ENCODE assay signal across 8 mouse cellular contexts in genomic region chr7:16932704-16933577, GRCm38 (mm10). TPM values are rescaled to one million over a fixed set of nuclear protein-coding genes. Genes with fewer than 3 reads are reported as not detected.
DNase-seq lines count a peak whose midpoint lies in the region; ATAC-seq and TF ChIP-seq lines count a peak whose summit lies in the region.

No protein-coding gene starts in this region.

- H3K36me3 ChIP-seq in intestine, postnatal 0 days (ENCODE audit: control insufficient read depth, insufficient read depth) = no peaks in the 10 kb centered on the region
- no peaks in the 10 kb centered on the region for H3K36me3 ChIP-seq in intestine, embryonic 15.5 days
- no peaks in the 10 kb centered on the region for H3K36me3 ChIP-seq in limb, embryonic 15.5 days

- H3K9ac ChIP-seq in intestine, postnatal 0 days (ENCODE audit: low read depth, low read length) = no peak overlapping the region
- H3K9ac ChIP-seq in intestine, embryonic 15.5 days = no peak overlapping the region
- no peak overlapping the region for H3K9ac ChIP-seq in limb, embryonic 15.5 days

- ATAC-seq in intestine, postnatal 0 days = no peak
- ATAC-seq in intestine, embryonic 15.5 days = no peak
- peak; percentile 27 for ATAC-seq in CD4-positive, CD25-positive, alpha-beta regulatory T cell, adult 4 months
- peak; percentile 40 for ATAC-seq in granulocyte monocyte progenitor cell, adult 5-6 weeks (replicated peaks; ENCODE audit: poor library complexity, severe bottlenecking)
- 0 out of 2 replicates have a peak, but pooled peaks have one; percentile 42 for ATAC-seq in limb, embryonic 15.5 days (ENCODE audit: insufficient number of reproducible peaks, low FRiP score, low TSS enrichment, low read depth)

- WGBS in intestine, postnatal 0 days = 44% methylated on average over 14 of the region's 14 CpGs
- 36% methylated on average over 14 of the region's 14 CpGs for WGBS in intestine, embryonic 15.5 days
- WGBS in limb, embryonic 15.5 days = 49% methylated on average over 14 of the region's 14 CpGs

- H3K27ac ChIP-seq in intestine, postnatal 0 days (ENCODE audit: low read depth, low read length) = no peak overlapping the region
- H3K27ac ChIP-seq in intestine, embryonic 15.5 days = no peak overlapping the region
- no peak overlapping the region for H3K27ac ChIP-seq in limb, embryonic 15.5 days

- H3K9me3 ChIP-seq in intestine, postnatal 0 days (ENCODE audit: control insufficient read depth) = no peaks in the 10 kb centered on the region
- no peaks in the 10 kb centered on the region for H3K9me3 ChIP-seq in intestine, embryonic 15.5 days
- H3K9me3 ChIP-seq in limb, embryonic 15.5 days = no peaks in the 10 kb centered on the region

- TF ChIP-seq POLR2A in brain, embryonic 14.5 days (IDR thresholded peaks at IDR 0.05; ENCODE audit: borderline replicate concordance, extremely low read depth, insufficient read depth, insufficient read length, poor library complexity, severe bottlenecking) = no peak

- H3K4me3 ChIP-seq in intestine, postnatal 0 days (ENCODE audit: low read depth, low read length) = no peak overlapping the region
- no peak overlapping the region for H3K4me3 ChIP-seq in intestine, embryonic 15.5 days (replicated peaks)
- H3K4me3 ChIP-seq in limb, embryonic 15.5 days = no peak overlapping the region

- TF ChIP-seq CTCF in intestine, postnatal 0 days (IDR thresholded peaks at IDR 0.05; ENCODE audit: low read depth) = peak; percentile 83
- peak; percentile 74; the same call in 1 of the 2 replicates for TF ChIP-seq CTCF in brain, embryonic 14.5 days (IDR thresholded peaks at IDR 0.05; ENCODE audit: borderline replicate concordance, extremely low read depth, insufficient read depth, insufficient read length)

- no peaks in the 10 kb centered on the region for H3K27me3 ChIP-seq in intestine, postnatal 0 days (replicated peaks; ENCODE audit: control insufficient read depth, insufficient read depth, low read length)
- no peaks in the 10 kb centered on the region for H3K27me3 ChIP-seq in intestine, embryonic 15.5 days (replicated peaks)
- H3K27me3 ChIP-seq in limb, embryonic 15.5 days = no peaks in the 10 kb centered on the region

- no peak overlapping the region for H3K4me2 ChIP-seq in intestine, postnatal 0 days (replicated peaks; ENCODE audit: low read depth)
- no peak overlapping the region for H3K4me2 ChIP-seq in intestine, embryonic 15.5 days (replicated peaks)
- H3K4me2 ChIP-seq in limb, embryonic 15.5 days = no peak overlapping the region

- peak; percentile 92 for DNase-seq in brain, embryonic 14.5 days (ENCODE audit: low read depth)
- peak; percentile 77 for DNase-seq in retina, embryonic 14.5 days (ENCODE audit: low spot score)
- no peak for DNase-seq in spleen, postnatal 14 days (ENCODE audit: low spot score in 2 of 2)

- H3K4me1 ChIP-seq in intestine, postnatal 0 days (replicated peaks; ENCODE audit: control insufficient read depth, insufficient read depth, low read length) = no peaks in the 10 kb centered on the region
- H3K4me1 ChIP-seq in intestine, embryonic 15.5 days (replicated peaks) = no peaks in the 10 kb centered on the region
- 0 out of 2 replicates have a peak, but pooled peaks cover 2% of the 10 kb centered on the region for H3K4me1 ChIP-seq in limb, embryonic 15.5 days

RNA-seq across cellular contexts. Expression of gene Calm3, which starts 9.0 kb away (rescaled TPM):
- polyA plus RNA-seq in intestine, postnatal 0 days (2015; fragmentation: Nextera tagmentation; extraction: Ambion mirVana) = 236 and 241 TPM in 2 replicates
- polyA plus RNA-seq in intestine, embryonic 15.5 days (2015; fragmentation: Nextera tagmentation; extraction: Ambion mirVana) = 137 and 140 TPM in 2 replicates
- polyA plus RNA-seq in CD4-positive, CD25-positive, alpha-beta regulatory T cell, adult 4 months (2017; shearing (Covaris generic)) = 100 to 1,000 TPM in 1 of 2 experiments, 10 to 100 TPM in 1; 48.5 to 103 TPM
- 580 and 837 TPM in 2 replicates for polyA plus RNA-seq in brain, embryonic 14.5 days (2012; rRNA removed)
- total RNA-seq in granulocyte monocyte progenitor cell, adult 5-6 weeks (2014; fragmentation: Nextera tagmentation) = 188 and 246 TPM in 2 replicates
- total RNA-seq in granulocyte monocyte progenitor cell, adult 5-6 weeks (2017) = 463 and 465 TPM in 2 replicates
- polyA plus RNA-seq in limb, embryonic 15.5 days (2015; fragmentation: Nextera tagmentation; extraction: Ambion mirVana) = 85.8 and 99.4 TPM in 2 replicates

RNA-seq across cellular contexts. Expression of gene Pnmal2, which starts 11.5 kb away (rescaled TPM):
- polyA plus RNA-seq in intestine, postnatal 0 days (2015; fragmentation: Nextera tagmentation; extraction: Ambion mirVana) = 3.3 and 3.6 TPM in 2 replicates
- polyA plus RNA-seq in intestine, embryonic 15.5 days (2015; fragmentation: Nextera tagmentation; extraction: Ambion mirVana) = 8.1 and 8.3 TPM in 2 replicates
- polyA plus RNA-seq in CD4-positive, CD25-positive, alpha-beta regulatory T cell, adult 4 months (2017; shearing (Covaris generic)) = not detected
- polyA plus RNA-seq in brain, embryonic 14.5 days (2012; rRNA removed) = 44.9 and 96.9 TPM in 2 replicates
- not detected in 2 replicates for total RNA-seq in granulocyte monocyte progenitor cell, adult 5-6 weeks (2014; fragmentation: Nextera tagmentation)
- 0.04 TPM in 1 of 2 replicates, not detected in the other for total RNA-seq in granulocyte monocyte progenitor cell, adult 5-6 weeks (2017)
- polyA plus RNA-seq in limb, embryonic 15.5 days (2015; fragmentation: Nextera tagmentation; extraction: Ambion mirVana) = 20.2 and 31.1 TPM in 2 replicates

RNA-seq across cellular contexts. Expression of gene Pnmal1, which starts 26.5 kb away (rescaled TPM):
- polyA plus RNA-seq in intestine, postnatal 0 days (2015; fragmentation: Nextera tagmentation; extraction: Ambion mirVana) = 2.0 and 2.2 TPM in 2 replicates
- polyA plus RNA-seq in intestine, embryonic 15.5 days (2015; fragmentation: Nextera tagmentation; extraction: Ambion mirVana) = 3.0 and 3.1 TPM in 2 replicates
- polyA plus RNA-seq in CD4-positive, CD25-positive, alpha-beta regulatory T cell, adult 4 months (2017; shearing (Covaris generic)) = not detected
- 28.0 and 34.5 TPM in 2 replicates for polyA plus RNA-seq in brain, embryonic 14.5 days (2012; rRNA removed)
- not detected in 2 replicates for total RNA-seq in granulocyte monocyte progenitor cell, adult 5-6 weeks (2014; fragmentation: Nextera tagmentation)
- total RNA-seq in granulocyte monocyte progenitor cell, adult 5-6 weeks (2017) = not detected in 2 replicates
- 0.33 and 0.50 TPM in 2 replicates for polyA plus RNA-seq in limb, embryonic 15.5 days (2015; fragmentation: Nextera tagmentation; extraction: Ambion mirVana)

RNA-seq across cellular contexts. Expression of gene Ptgir, which starts 26.7 kb away (rescaled TPM):
- polyA plus RNA-seq in intestine, postnatal 0 days (2015; fragmentation: Nextera tagmentation; extraction: Ambion mirVana) = 1.7 and 1.8 TPM in 2 replicates
- 2.8 and 3.0 TPM in 2 replicates for polyA plus RNA-seq in intestine, embryonic 15.5 days (2015; fragmentation: Nextera tagmentation; extraction: Ambion mirVana)
- 10 to 100 TPM in 1 of 2 experiments, 1 to 10 TPM in 1; 7.9 to 10.2 TPM for polyA plus RNA-seq in CD4-positive, CD25-positive, alpha-beta regulatory T cell, adult 4 months (2017; shearing (Covaris generic))
- 0.47 and 0.75 TPM in 2 replicates for polyA plus RNA-seq in brain, embryonic 14.5 days (2012; rRNA removed)
- 1.1 and 1.2 TPM in 2 replicates for total RNA-seq in granulocyte monocyte progenitor cell, adult 5-6 weeks (2014; fragmentation: Nextera tagmentation)
- 2.2 and 2.6 TPM in 2 replicates for total RNA-seq in granulocyte monocyte progenitor cell, adult 5-6 weeks (2017)
- polyA plus RNA-seq in limb, embryonic 15.5 days (2015; fragmentation: Nextera tagmentation; extraction: Ambion mirVana) = 4.0 and 5.1 TPM in 2 replicates

RNA-seq across cellular contexts. Expression of gene Gng8, which starts 41.4 kb away (rescaled TPM):
- 4.7 and 5.3 TPM in 2 replicates for polyA plus RNA-seq in intestine, postnatal 0 days (2015; fragmentation: Nextera tagmentation; extraction: Ambion mirVana)
- polyA plus RNA-seq in intestine, embryonic 15.5 days (2015; fragmentation: Nextera tagmentation; extraction: Ambion mirVana) = 7.4 and 8.3 TPM in 2 replicates
- polyA plus RNA-seq in CD4-positive, CD25-positive, alpha-beta regulatory T cell, adult 4 months (2017; shearing (Covaris generic)) = not detected
- 11.5 and 15.5 TPM in 2 replicates for polyA plus RNA-seq in brain, embryonic 14.5 days (2012; rRNA removed)
- total RNA-seq in granulocyte monocyte progenitor cell, adult 5-6 weeks (2014; fragmentation: Nextera tagmentation) = not detected in 2 replicates
- total RNA-seq in granulocyte monocyte progenitor cell, adult 5-6 weeks (2017) = 0.26 and 0.62 TPM in 2 replicates
- polyA plus RNA-seq in limb, embryonic 15.5 days (2015; fragmentation: Nextera tagmentation; extraction: Ambion mirVana) = 11.8 and 15.0 TPM in 2 replicates

Comparison
In these comparisons a context has a peak if more than half of its experiments do, and no peak if none do; other contexts are left out.
1. ATAC-seq: peak in CD4-positive, CD25-positive, alpha-beta regulatory T cell, adult 4 months (single experiment), granulocyte monocyte progenitor cell, adult 5-6 weeks (single experiment) and limb, embryonic 15.5 days (single experiment); none in intestine, postnatal 0 days (single experiment) and intestine, embryonic 15.5 days (single experiment).
2. DNase-seq: peak in brain, embryonic 14.5 days (single experiment) and retina, embryonic 14.5 days (single experiment); none in spleen, postnatal 14 days (0 of 2).